Mouse (Mus musculus): ENCODE results near the gene Vps18. TPM values are rescaled to one million over a fixed set of nuclear protein-coding genes. Genes with fewer than 3 reads are reported as not detected.

Gene Vps18
- total and polyA plus RNA-seq, 3 experiments, result 9.0 to 33.3 (median 21.2) TPM

- Histone ChIP-seq H3K36me3 (replicated peaks) (no peaks in the 10 kb centered on the region), H3K27me3 (ENCODE audit: insufficient read depth, low read length) (peaks cover 14% of the 10 kb centered on the region), H3K9me3 (replicated peaks) (no peaks in the 10 kb centered on the region), H3K4me1 (ENCODE audit: insufficient read depth, low read depth, low read length) (peaks cover 8% of the 10 kb centered on the region), H3K4me3 (ENCODE audit: low read depth, low read length) (no peak overlapping the region)
- ATAC-seq (ENCODE audit: extremely low read depth, insufficient number of reproducible peaks, low FRiP score, poor library complexity, severe bottlenecking), result no peak
- DNase-seq (ENCODE audit: low spot score), result no peak
- no peak for TF ChIP-seq GATA1 (IDR thresholded peaks at IDR 0.05; ENCODE audit: borderline replicate concordance, low read length)
- TF ChIP-seq TAL1 (conservative IDR thresholded peaks at IDR 0.05; ENCODE audit: low read depth, low read length), result no peak
- no peak for TF ChIP-seq POLR2AphosphoS5 (IDR thresholded peaks at IDR 0.05; ENCODE audit: insufficient replicate concordance, low read depth, low read length)
- no peak for TF ChIP-seq GATA2 (IDR thresholded peaks at IDR 0.05; ENCODE audit: borderline replicate concordance, low read depth, low read length)
- TF ChIP-seq CTCF (IDR thresholded peaks at IDR 0.05; ENCODE audit: low read depth, low read length), result no peak
Measured at GRCm38 (mm10) chr2:119277810-119278209, 10.7 kb upstream of the Vps18 start.

- Histone ChIP-seq H3K27me3 (ENCODE audit: insufficient read depth, low read length) (peaks cover 12% of the 10 kb centered on the region; the same call in 1 of the 2 replicates), H3K9me3 (replicated peaks) (no peaks in the 10 kb centered on the region), H3K4me3 (ENCODE audit: low read depth, low read length) (no peak overlapping the region), H3K36me3 (replicated peaks) (no peaks in the 10 kb centered on the region), H3K4me1 (ENCODE audit: insufficient read depth, low read depth, low read length) (peaks cover 5% of the 10 kb centered on the region)
- no peak for TF ChIP-seq GATA2 (IDR thresholded peaks at IDR 0.05; ENCODE audit: borderline replicate concordance, low read depth, low read length)
- TF ChIP-seq POLR2AphosphoS5 (IDR thresholded peaks at IDR 0.05; ENCODE audit: insufficient replicate concordance, low read depth, low read length), result no peak
- TF ChIP-seq CTCF (IDR thresholded peaks at IDR 0.05; ENCODE audit: low read depth, low read length), result no peak
- TF ChIP-seq GATA1 (IDR thresholded peaks at IDR 0.05; ENCODE audit: borderline replicate concordance, low read length), result no peak
- no peak for ATAC-seq (ENCODE audit: extremely low read depth, insufficient number of reproducible peaks, low FRiP score, poor library complexity, severe bottlenecking)
- DNase-seq (ENCODE audit: low spot score), result no peak
Measured at GRCm38 (mm10) chr2:119281899-119282565, 6.5 kb upstream of the Vps18 start.

GRCm38 (mm10) chr2:119287372-119287771, 1.2 kb upstream of the Vps18 start:
- Histone ChIP-seq H3K27me3 (ENCODE audit: insufficient read depth, low read length) (peaks cover 6% of the 10 kb centered on the region; the same call in 1 of the 2 replicates), H3K36me3 (replicated peaks) (peaks cover 28% of the 10 kb centered on the region), H3K9me3 (replicated peaks) (no peaks in the 10 kb centered on the region), H3K4me1 (ENCODE audit: insufficient read depth, low read depth, low read length) (peaks cover 26% of the 10 kb centered on the region), H3K4me3 (ENCODE audit: low read depth, low read length) (no peak overlapping the region)
- ATAC-seq (ENCODE audit: extremely low read depth, insufficient number of reproducible peaks, low FRiP score, poor library complexity, severe bottlenecking) (no peak), DNase-seq (ENCODE audit: low spot score) (no peak)
- no peak for TF ChIP-seq GATA2 (IDR thresholded peaks at IDR 0.05; ENCODE audit: borderline replicate concordance, low read depth, low read length)
- no peak for TF ChIP-seq GATA1 (IDR thresholded peaks at IDR 0.05; ENCODE audit: borderline replicate concordance, low read length)
- no peak for TF ChIP-seq POLR2AphosphoS5 (IDR thresholded peaks at IDR 0.05; ENCODE audit: insufficient replicate concordance, low read depth, low read length)
- no peak for TF ChIP-seq CTCF (IDR thresholded peaks at IDR 0.05; ENCODE audit: low read depth, low read length)
- TF ChIP-seq TAL1 (conservative IDR thresholded peaks at IDR 0.05; ENCODE audit: low read depth, low read length), result no peak

GRCm38 (mm10) chr2:119289014-119289416, 475 bp downstream of the Vps18 start:
- DNase-seq (ENCODE audit: low spot score) (no peak), ATAC-seq (ENCODE audit: extremely low read depth, insufficient number of reproducible peaks, low FRiP score, poor library complexity, severe bottlenecking) (peak; percentile 18; the same call in 1 of the 2 replicates)
- TF ChIP-seq CTCF (IDR thresholded peaks at IDR 0.05; ENCODE audit: low read depth, low read length) (no peak), GATA1 (IDR thresholded peaks at IDR 0.05; ENCODE audit: borderline replicate concordance, low read length) (no peak), POLR2AphosphoS5 (IDR thresholded peaks at IDR 0.05; ENCODE audit: insufficient replicate concordance, low read depth, low read length) (no peak), GATA2 (IDR thresholded peaks at IDR 0.05; ENCODE audit: borderline replicate concordance, low read depth, low read length) (no peak), TAL1 (conservative IDR thresholded peaks at IDR 0.05; ENCODE audit: low read depth, low read length) (no peak)
- Histone ChIP-seq H3K36me3 (replicated peaks) (peaks cover 44% of the 10 kb centered on the region), H3K27me3 (ENCODE audit: insufficient read depth, low read length) (peaks cover 6% of the 10 kb centered on the region; the same call in 1 of the 2 replicates), H3K9me3 (replicated peaks) (no peaks in the 10 kb centered on the region), H3K4me3 (ENCODE audit: low read depth, low read length) (peak overlapping the region; percentile 82), H3K4me1 (ENCODE audit: insufficient read depth, low read depth, low read length) (peaks cover 38% of the 10 kb centered on the region)

GRCm38 (mm10) chr2:119292281-119292680, 3.7 kb downstream of the Vps18 start:
- TF ChIP-seq CTCF (IDR thresholded peaks at IDR 0.05; ENCODE audit: low read depth, low read length) (no peak), TAL1 (conservative IDR thresholded peaks at IDR 0.05; ENCODE audit: low read depth, low read length) (no peak), GATA2 (IDR thresholded peaks at IDR 0.05; ENCODE audit: borderline replicate concordance, low read depth, low read length) (no peak), GATA1 (IDR thresholded peaks at IDR 0.05; ENCODE audit: borderline replicate concordance, low read length) (no peak), POLR2AphosphoS5 (IDR thresholded peaks at IDR 0.05; ENCODE audit: insufficient replicate concordance, low read depth, low read length) (no peak)
- DNase-seq (ENCODE audit: low spot score), result no peak
- H3K27me3 ChIP-seq (ENCODE audit: insufficient read depth, low read length), result no peaks in the 10 kb centered on the region
- H3K9me3 ChIP-seq (replicated peaks), result no peaks in the 10 kb centered on the region
- ATAC-seq (ENCODE audit: extremely low read depth, insufficient number of reproducible peaks, low FRiP score, poor library complexity, severe bottlenecking), result no peak
- peaks cover 74% of the 10 kb centered on the region for H3K36me3 ChIP-seq (replicated peaks)
- H3K4me3 ChIP-seq (ENCODE audit: low read depth, low read length), result no peak overlapping the region
- peaks cover 59% of the 10 kb centered on the region for H3K4me1 ChIP-seq (ENCODE audit: insufficient read depth, low read depth, low read length)

GRCm38 (mm10) chr2:119292852-119293251, 4.3 kb downstream of the Vps18 start:
- H3K27me3 ChIP-seq (ENCODE audit: insufficient read depth, low read length), result no peaks in the 10 kb centered on the region
- ATAC-seq (ENCODE audit: extremely low read depth, insufficient number of reproducible peaks, low FRiP score, poor library complexity, severe bottlenecking) (no peak), DNase-seq (ENCODE audit: low spot score) (no peak)
- no peaks in the 10 kb centered on the region for H3K9me3 ChIP-seq (replicated peaks)
- H3K36me3 ChIP-seq (replicated peaks), result peaks cover 80% of the 10 kb centered on the region
- TF ChIP-seq GATA1 (IDR thresholded peaks at IDR 0.05; ENCODE audit: borderline replicate concordance, low read length) (no peak), POLR2AphosphoS5 (IDR thresholded peaks at IDR 0.05; ENCODE audit: insufficient replicate concordance, low read depth, low read length) (no peak), GATA2 (IDR thresholded peaks at IDR 0.05; ENCODE audit: borderline replicate concordance, low read depth, low read length) (no peak), CTCF (IDR thresholded peaks at IDR 0.05; ENCODE audit: low read depth, low read length) (no peak), TAL1 (conservative IDR thresholded peaks at IDR 0.05; ENCODE audit: low read depth, low read length) (no peak)
- H3K4me1 ChIP-seq (ENCODE audit: insufficient read depth, low read depth, low read length), result peaks cover 59% of the 10 kb centered on the region
- no peak overlapping the region; the same call in 1 of the 2 replicates for H3K4me3 ChIP-seq (ENCODE audit: low read depth, low read length)

Data from G1E (cell line).